Mouse (Mus musculus) myocyte (in vitro differentiated cells): ENCODE data around the gene Runx3.

ENCODE experiments used
- CEBPB ChIP-seq: IDR thresholded peaks from 2 replicates; pipeline ENCODE4 v1.6.1; 2011; ENCODE audit warnings: mild to moderate bottlenecking, moderate library complexity; ENCODE audit not compliant: poor library complexity, insufficient read depth, severe bottlenecking
- E2F4 ChIP-seq: IDR thresholded peaks from one replicate; pipeline ENCODE4 v1.6.1; 2011; ENCODE audit warnings: mild to moderate bottlenecking, control low read depth, moderate library complexity; ENCODE audit not compliant: insufficient read depth
- MAX ChIP-seq: IDR thresholded peaks from one replicate; pipeline ENCODE4 v1.6.1; 2011; ENCODE audit warnings: low read depth, mild to moderate bottlenecking, control low read depth
- MYOD1 ChIP-seq, 3 experiments: IDR thresholded peaks; one replicate each; pipeline ENCODE4 v1.6.1; 2011; ENCODE audit warnings: control low read depth in 2 of 3, low read depth in 2 of 3, mild to moderate bottlenecking in 2 of 3, moderate library complexity in 1 of 3; ENCODE audit not compliant: insufficient read length in 2 of 3, control insufficient read depth in 1 of 3
- MYOG ChIP-seq, 3 experiments: IDR thresholded peaks; one replicate each; pipeline ENCODE4 v1.6.1; 2011; ENCODE audit warnings: control low read depth in 2 of 3, low read depth in 2 of 3, mild to moderate bottlenecking in 2 of 3; ENCODE audit not compliant: insufficient read length in 2 of 3, control insufficient read depth in 1 of 3, insufficient read depth in 1 of 3
- POLR2A ChIP-seq: IDR thresholded peaks from one replicate; pipeline ENCODE4 v1.6.1; 2011; ENCODE audit warnings: low read depth, mild to moderate bottlenecking, control low read depth, moderate library complexity; ENCODE audit not compliant: insufficient read length
- POLR2AphosphoS2 ChIP-seq: IDR thresholded peaks from one replicate; pipeline ENCODE4 v1.6.1; 2011; ENCODE audit warnings: low read depth, control low read depth; ENCODE audit not compliant: insufficient read length
- TCF12 ChIP-seq: IDR thresholded peaks from one replicate; pipeline ENCODE4 v1.6.1; 2011; ENCODE audit warnings: mild to moderate bottlenecking, control low read depth; ENCODE audit not compliant: poor library complexity, insufficient read depth, severe bottlenecking
- TCF3 ChIP-seq: IDR thresholded peaks from one replicate; pipeline ENCODE4 v1.6.1; 2011; ENCODE audit warnings: low read depth, control low read depth; ENCODE audit not compliant: insufficient read length
- USF1 ChIP-seq: IDR thresholded peaks from one replicate; pipeline ENCODE4 v1.6.1; 2011; ENCODE audit warnings: low read depth, mild to moderate bottlenecking, control low read depth, moderate library complexity

DNA sequence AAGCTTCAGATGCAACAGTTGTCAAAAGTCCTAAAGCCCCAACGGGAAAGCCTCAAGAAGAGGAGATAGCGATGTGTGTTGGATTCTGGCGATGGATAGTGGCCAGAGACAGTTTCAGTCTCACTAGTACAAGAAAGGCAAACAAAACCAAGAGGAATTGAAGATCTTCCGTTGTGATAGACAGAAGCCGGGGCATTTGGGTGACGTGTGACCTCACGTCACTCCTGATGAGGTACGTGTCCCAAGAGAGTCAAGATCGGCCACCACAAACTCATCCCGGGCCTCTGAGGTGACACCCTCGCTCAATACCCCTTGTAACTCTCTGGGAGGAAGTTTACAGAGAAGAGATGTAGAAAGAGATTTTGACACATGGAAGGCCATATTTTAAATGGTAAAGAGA is 41.0 kb downstream of the Runx3 start:
- TF ChIP-seq MYOD1 (IDR thresholded peaks at IDR 0.05; ENCODE audit: control insufficient read depth in 1 of 3, insufficient read length in 2 of 3, low read depth in 2 of 3) (no peak), POLR2A (no peak), CEBPB (no peak), POLR2AphosphoS2 (no peak), MAX (no peak), TCF3 (no peak), E2F4 (no peak), MYOG (IDR thresholded peaks at IDR 0.05; ENCODE audit: control insufficient read depth in 1 of 3, insufficient read depth in 1 of 3, insufficient read length in 2 of 3, low read depth in 2 of 3) (no peak), TCF12 (no peak), USF1 (no peak)
